Mouse (Mus musculus): Measurements from ENCODE around the gene Atrip. TPM values are rescaled to one million over a fixed set of nuclear protein-coding genes. Genes with fewer than 3 reads are reported as not detected.

Atrip gene
- polyA plus RNA-seq, 1 experiment from 2014 or later: 7.5 TPM

DNA sequence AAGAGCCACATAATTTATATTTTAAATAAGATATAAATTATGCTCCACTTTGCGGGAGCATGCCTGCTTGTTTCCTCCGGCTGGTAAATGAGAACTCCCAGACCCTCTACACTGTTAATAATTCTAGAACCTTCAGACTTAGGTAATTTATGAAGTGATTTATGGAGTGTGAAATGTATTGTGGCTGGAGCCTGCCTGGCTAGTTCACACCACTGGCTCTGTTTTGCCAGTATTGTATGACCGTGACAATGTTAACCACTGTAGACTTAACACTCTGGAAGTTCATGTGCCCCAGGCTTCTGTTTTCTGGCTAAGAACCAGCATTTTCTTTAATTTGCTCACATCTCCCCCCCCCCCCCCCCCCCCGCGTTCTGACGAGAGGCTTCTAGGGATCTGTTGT, 33.4 kb upstream of the Atrip start:
- Histone ChIP-seq H3K4me2 (replicated peaks; ENCODE audit: low read depth) (no peak overlapping the region), H3K27me3 (replicated peaks; ENCODE audit: control insufficient read depth, insufficient read depth, low read length) (no peaks in the 10 kb centered on the region), H3K36me3 (ENCODE audit: control insufficient read depth, insufficient read depth) (peaks cover 36% of the 10 kb centered on the region; the same call in 1 of the 2 replicates), H3K9me3 (ENCODE audit: control insufficient read depth) (no peaks in the 10 kb centered on the region), H3K27ac (ENCODE audit: low read depth, low read length) (no peak overlapping the region), H3K9ac (ENCODE audit: low read depth, low read length) (no peak overlapping the region), H3K4me1 (replicated peaks; ENCODE audit: control insufficient read depth, insufficient read depth, low read length) (no peaks in the 10 kb centered on the region), H3K4me3 (ENCODE audit: low read depth, low read length) (no peak overlapping the region)
- ATAC-seq: no peak
- 59% methylated on average over 4 of the region's 6 CpGs for WGBS
- no peak for TF ChIP-seq CTCF (IDR thresholded peaks at IDR 0.05; ENCODE audit: low read depth)

DNA sequence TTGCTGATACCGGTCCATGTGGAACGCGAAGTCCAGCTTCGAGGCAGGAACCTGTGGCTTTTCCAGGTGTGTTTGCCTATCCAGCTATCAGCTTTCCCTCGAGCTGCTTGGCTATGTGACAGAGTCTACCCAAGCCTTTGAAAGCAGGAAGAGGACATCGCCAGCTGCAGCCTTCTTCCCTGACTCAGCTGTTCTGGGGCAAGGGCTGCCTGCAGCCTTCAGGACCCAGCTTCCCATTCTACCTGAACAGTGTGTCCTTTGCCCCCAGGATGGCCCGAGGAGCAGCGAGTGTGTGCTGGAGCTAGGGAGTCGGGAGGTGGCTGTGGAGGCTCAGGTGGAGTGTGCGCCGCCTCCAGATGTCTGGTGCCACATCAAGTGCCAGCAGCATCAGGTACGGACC, 31.7 kb upstream of the Atrip start:
- no peak for TF ChIP-seq CTCF (IDR thresholded peaks at IDR 0.05; ENCODE audit: low read depth)
- H3K9me3 ChIP-seq (ENCODE audit: control insufficient read depth): no peaks in the 10 kb centered on the region
- H3K36me3 ChIP-seq (ENCODE audit: control insufficient read depth, insufficient read depth): peaks cover 29% of the 10 kb centered on the region; the same call in 1 of the 2 replicates
- H3K27me3 ChIP-seq (replicated peaks; ENCODE audit: control insufficient read depth, insufficient read depth, low read length): no peaks in the 10 kb centered on the region
- no peak overlapping the region for H3K4me3 ChIP-seq (ENCODE audit: low read depth, low read length)
- H3K27ac ChIP-seq (ENCODE audit: low read depth, low read length): no peak overlapping the region
- no peak overlapping the region for H3K4me2 ChIP-seq (replicated peaks; ENCODE audit: low read depth)
- WGBS: 76% methylated on average over 12 of the region's 12 CpGs
- no peak for ATAC-seq
- no peaks in the 10 kb centered on the region for H3K4me1 ChIP-seq (replicated peaks; ENCODE audit: control insufficient read depth, insufficient read depth, low read length)
- H3K9ac ChIP-seq (ENCODE audit: low read depth, low read length): no peak overlapping the region

DNA sequence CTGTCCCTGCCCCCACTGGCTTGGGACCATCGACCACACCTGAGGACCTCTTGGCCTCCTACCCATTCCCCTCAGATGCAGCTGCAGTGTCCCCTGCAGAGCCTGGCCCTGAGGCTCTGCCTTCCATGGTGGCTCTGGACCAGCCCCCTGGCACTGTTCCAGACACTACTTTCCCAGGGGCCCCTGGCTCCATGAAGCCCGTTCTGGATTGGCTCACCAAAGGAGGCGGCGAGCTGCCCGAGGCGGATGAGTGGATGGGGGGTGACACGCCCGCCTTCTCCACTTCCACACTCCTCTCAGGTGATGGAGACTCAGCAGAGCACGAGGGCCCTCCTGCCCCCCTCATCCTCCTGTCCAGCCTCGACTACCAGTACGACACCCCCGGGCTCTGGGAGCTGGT, 31.1 kb upstream of the Atrip start:
- WGBS: 58% methylated on average over 12 of the region's 12 CpGs
- Histone ChIP-seq H3K27ac (ENCODE audit: low read depth, low read length) (no peak overlapping the region; the same call in 1 of the 2 replicates), H3K4me2 (replicated peaks; ENCODE audit: low read depth) (no peak overlapping the region), H3K4me1 (replicated peaks; ENCODE audit: control insufficient read depth, insufficient read depth, low read length) (no peaks in the 10 kb centered on the region), H3K9ac (ENCODE audit: low read depth, low read length) (no peak overlapping the region), H3K27me3 (replicated peaks; ENCODE audit: control insufficient read depth, insufficient read depth, low read length) (no peaks in the 10 kb centered on the region), H3K4me3 (ENCODE audit: low read depth, low read length) (no peak overlapping the region), H3K9me3 (ENCODE audit: control insufficient read depth) (no peaks in the 10 kb centered on the region), H3K36me3 (ENCODE audit: control insufficient read depth, insufficient read depth) (peaks cover 25% of the 10 kb centered on the region; the same call in 1 of the 2 replicates)
- TF ChIP-seq CTCF (IDR thresholded peaks at IDR 0.05; ENCODE audit: low read depth): no peak
- no peak for ATAC-seq

DNA sequence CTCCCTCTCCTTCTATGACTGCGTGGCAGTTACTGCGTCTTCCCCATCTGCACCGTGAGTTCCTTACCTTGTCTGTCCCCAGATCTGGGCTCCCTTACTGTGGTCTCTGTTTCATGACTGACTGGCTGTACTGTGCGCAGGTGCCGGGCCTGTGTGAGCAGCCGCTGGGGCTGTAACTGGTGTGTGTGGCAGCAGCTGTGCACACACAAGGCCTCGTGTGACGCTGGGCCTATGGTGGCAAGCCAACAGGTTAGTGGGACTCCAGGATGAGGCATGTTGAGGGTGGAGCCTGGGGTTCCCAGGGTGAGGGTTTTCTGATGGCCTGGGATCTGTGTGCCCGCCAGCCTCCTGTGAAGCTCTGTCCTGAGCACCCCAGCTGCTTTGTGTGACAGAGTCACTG, 30.2 kb upstream of the Atrip start:
- no peak overlapping the region for H3K4me2 ChIP-seq (replicated peaks; ENCODE audit: low read depth)
- WGBS: 90% methylated on average over 9 of the region's 9 CpGs
- no peak overlapping the region for H3K9ac ChIP-seq (ENCODE audit: low read depth, low read length)
- no peak overlapping the region for H3K27ac ChIP-seq (ENCODE audit: low read depth, low read length)
- H3K36me3 ChIP-seq (ENCODE audit: control insufficient read depth, insufficient read depth): peaks cover 21% of the 10 kb centered on the region; the same call in 1 of the 2 replicates
- no peaks in the 10 kb centered on the region for H3K9me3 ChIP-seq (ENCODE audit: control insufficient read depth)
- no peak overlapping the region for H3K4me3 ChIP-seq (ENCODE audit: low read depth, low read length)
- H3K27me3 ChIP-seq (replicated peaks; ENCODE audit: control insufficient read depth, insufficient read depth, low read length): no peaks in the 10 kb centered on the region
- no peak for TF ChIP-seq CTCF (IDR thresholded peaks at IDR 0.05; ENCODE audit: low read depth)
- no peaks in the 10 kb centered on the region for H3K4me1 ChIP-seq (replicated peaks; ENCODE audit: control insufficient read depth, insufficient read depth, low read length)
- ATAC-seq: no peak

DNA sequence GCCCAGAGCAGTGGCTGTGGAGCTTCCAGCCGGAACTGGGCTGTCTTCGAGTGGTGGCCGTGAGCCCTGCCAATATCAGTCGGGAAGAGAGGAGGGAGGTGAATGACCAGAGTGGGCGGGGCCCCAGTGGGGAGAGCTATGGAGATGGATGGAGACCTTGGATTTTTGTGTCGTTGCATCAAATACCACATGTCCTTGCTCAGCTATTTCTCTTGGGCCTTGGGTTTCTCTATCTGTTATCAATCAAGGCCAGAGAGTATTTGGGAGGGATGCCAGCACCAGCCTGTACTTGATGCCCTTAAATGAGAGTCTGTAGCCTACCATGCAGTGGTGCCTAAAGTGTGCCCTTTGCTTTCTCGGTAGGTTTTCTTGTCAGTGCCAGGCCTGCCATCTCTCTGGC, 29.3 kb upstream of the Atrip start:
- no peak for TF ChIP-seq CTCF (IDR thresholded peaks at IDR 0.05; ENCODE audit: low read depth)
- no peak for ATAC-seq
- Histone ChIP-seq H3K27me3 (replicated peaks; ENCODE audit: control insufficient read depth, insufficient read depth, low read length) (no peaks in the 10 kb centered on the region), H3K36me3 (ENCODE audit: control insufficient read depth, insufficient read depth) (peaks cover 17% of the 10 kb centered on the region; the same call in 1 of the 2 replicates), H3K27ac (ENCODE audit: low read depth, low read length) (no peak overlapping the region), H3K9me3 (ENCODE audit: control insufficient read depth) (no peaks in the 10 kb centered on the region), H3K9ac (ENCODE audit: low read depth, low read length) (no peak overlapping the region), H3K4me3 (ENCODE audit: low read depth, low read length) (no peak overlapping the region), H3K4me2 (replicated peaks; ENCODE audit: low read depth) (no peak overlapping the region), H3K4me1 (replicated peaks; ENCODE audit: control insufficient read depth, insufficient read depth, low read length) (no peaks in the 10 kb centered on the region)
- 63% methylated on average over 7 of the region's 7 CpGs for WGBS

DNA sequence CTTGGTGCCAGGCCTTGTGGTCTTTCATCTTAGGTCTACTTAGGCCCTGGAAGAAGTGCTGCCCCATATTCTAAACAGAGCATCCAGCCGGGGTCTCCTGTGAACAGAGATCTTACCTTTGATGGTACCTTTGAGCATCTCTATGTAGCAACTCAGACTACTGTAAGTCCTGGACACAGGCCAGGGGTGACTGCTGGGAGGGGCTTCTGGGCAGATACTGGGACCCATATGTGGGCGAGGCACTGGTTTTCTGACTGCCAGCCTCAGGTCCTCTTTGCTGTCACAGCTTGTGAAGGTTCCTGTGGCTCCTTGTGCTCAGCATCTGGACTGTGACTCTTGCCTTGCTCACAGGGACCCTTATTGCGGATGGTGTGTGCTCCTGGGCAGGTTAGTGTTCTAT, 28.6 kb upstream of the Atrip start:
- no peak for ATAC-seq
- no peaks in the 10 kb centered on the region for H3K27me3 ChIP-seq (replicated peaks; ENCODE audit: control insufficient read depth, insufficient read depth, low read length)
- H3K36me3 ChIP-seq (ENCODE audit: control insufficient read depth, insufficient read depth): peaks cover 15% of the 10 kb centered on the region; the same call in 1 of the 2 replicates
- H3K27ac ChIP-seq (ENCODE audit: low read depth, low read length): no peak overlapping the region
- no peak overlapping the region for H3K4me3 ChIP-seq (ENCODE audit: low read depth, low read length)
- no peak overlapping the region for H3K9ac ChIP-seq (ENCODE audit: low read depth, low read length)
- H3K4me1 ChIP-seq (replicated peaks; ENCODE audit: control insufficient read depth, insufficient read depth, low read length): no peaks in the 10 kb centered on the region
- WGBS: 86% methylated on average over 3 of the region's 3 CpGs
- H3K4me2 ChIP-seq (replicated peaks; ENCODE audit: low read depth): no peak overlapping the region
- H3K9me3 ChIP-seq (ENCODE audit: control insufficient read depth): no peaks in the 10 kb centered on the region
- TF ChIP-seq CTCF (IDR thresholded peaks at IDR 0.05; ENCODE audit: low read depth): no peak

DNA sequence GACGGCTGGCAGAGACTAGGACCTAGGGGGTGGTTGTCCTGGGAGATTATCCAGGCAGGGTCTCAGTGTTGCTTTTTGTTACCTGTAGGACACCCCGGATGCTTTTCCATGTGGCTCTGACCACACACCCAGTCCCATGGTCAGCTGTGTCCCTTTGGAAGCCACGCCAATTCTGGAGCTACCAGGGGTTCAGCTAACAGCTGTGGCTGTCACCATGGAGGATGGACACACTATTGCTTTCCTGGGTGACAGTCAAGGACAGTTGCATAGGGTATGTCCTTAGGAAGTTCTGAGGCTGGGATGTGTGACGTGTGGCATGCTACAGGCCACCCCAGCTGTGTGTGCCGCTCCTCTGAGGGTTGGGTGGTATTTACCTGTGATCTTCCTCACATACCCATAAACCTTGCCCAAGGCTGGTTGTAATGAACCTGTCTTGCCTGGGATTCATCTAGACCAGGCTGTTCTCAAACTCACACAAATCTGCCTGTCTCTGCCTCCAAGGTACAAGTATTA, 28.1 kb upstream of the Atrip start:
- no peaks in the 10 kb centered on the region; the same call in 1 of the 2 replicates for H3K4me1 ChIP-seq (replicated peaks; ENCODE audit: control insufficient read depth, insufficient read depth, low read length)
- no peak overlapping the region for H3K4me3 ChIP-seq (ENCODE audit: low read depth, low read length)
- no peak overlapping the region for H3K27ac ChIP-seq (ENCODE audit: low read depth, low read length)
- H3K9me3 ChIP-seq (ENCODE audit: control insufficient read depth): no peaks in the 10 kb centered on the region
- no peak for ATAC-seq
- WGBS: 94% methylated on average over 5 of the region's 5 CpGs
- H3K4me2 ChIP-seq (replicated peaks; ENCODE audit: low read depth): no peak overlapping the region
- no peaks in the 10 kb centered on the region for H3K27me3 ChIP-seq (replicated peaks; ENCODE audit: control insufficient read depth, insufficient read depth, low read length)
- H3K9ac ChIP-seq (ENCODE audit: low read depth, low read length): no peak overlapping the region
- H3K36me3 ChIP-seq (ENCODE audit: control insufficient read depth, insufficient read depth): peaks cover 15% of the 10 kb centered on the region; the same call in 1 of the 2 replicates
- TF ChIP-seq CTCF (IDR thresholded peaks at IDR 0.05; ENCODE audit: low read depth): no peak

Data from intestine, postnatal 0 days (tissue).